Mouse (Mus musculus) heart, embryonic 14.5 days (tissue): Measurements from ENCODE around the gene Tmem120a. TPM values are rescaled to one million over a fixed set of nuclear protein-coding genes. Genes with fewer than 3 reads are reported as not detected.

ENCODE experiments used
- ATAC-seq: fragments of 200-750 bp; cut with Nextera tagmentation; 2 replicates; pipeline ENCODE4 v1.8.0; 2017; ENCODE audit warnings: low read depth, moderate TSS enrichment; ENCODE audit not compliant: insufficient number of reproducible peaks, insufficient read depth, low FRiP score
- H3K27ac ChIP-seq, 2 experiments: fragments of 200-500 bp in 1 of 2; fragments of 300-500 bp in 1 of 2; sonication (generic) in 1 of 2; replicated peaks in 1 of 2; 2 replicates each; pipeline ENCODE4 v1.5.1; 2012 to 2014; ENCODE audit warnings: low read depth in 2 of 2, low read length in 2 of 2, control low read depth in 1 of 2, mild to moderate bottlenecking in 1 of 2, mixed read lengths in 1 of 2; ENCODE audit not compliant: control insufficient read depth in 1 of 2, insufficient read depth in 1 of 2
- H3K27me3 ChIP-seq: fragments of 300-500 bp; sonication (generic); 2 replicates; pipeline ENCODE4 v1.6.1; 2014; ENCODE audit warnings: mild to moderate bottlenecking, low read length, control low read depth; ENCODE audit not compliant: control insufficient read depth, insufficient read depth
- H3K36me3 ChIP-seq: fragments of 300-500 bp; sonication (generic); 2 replicates; pipeline ENCODE4 v1.6.1; 2014; ENCODE audit warnings: mild to moderate bottlenecking, control low read depth, low read length, mixed read lengths; ENCODE audit not compliant: control insufficient read depth, insufficient read depth
- H3K4me1 ChIP-seq, 2 experiments: fragments of 200-500 bp in 1 of 2; fragments of 300-500 bp in 1 of 2; sonication (generic) in 1 of 2; 2 replicates each; pipeline ENCODE4 v1.6.1; 2012 to 2014; ENCODE audit warnings: low read length in 2 of 2, control low read depth in 1 of 2, mixed read lengths in 1 of 2; ENCODE audit not compliant: control insufficient read depth in 2 of 2, insufficient read depth in 2 of 2
- H3K4me2 ChIP-seq: fragments of 300-500 bp; sonication (generic); 2 replicates; pipeline ENCODE4 v1.6.1; 2014; ENCODE audit warnings: mild to moderate bottlenecking, low read length
- H3K4me3 ChIP-seq, 2 experiments: fragments of 200-500 bp in 1 of 2; fragments of 300-500 bp in 1 of 2; sonication (generic) in 1 of 2; 2 replicates each; pipeline ENCODE4 v1.5.1; 2012 to 2014; ENCODE audit warnings: low read length in 2 of 2, mild to moderate bottlenecking in 2 of 2, control low read depth in 1 of 2, low read depth in 1 of 2, moderate library complexity in 1 of 2; ENCODE audit not compliant: control insufficient read depth in 1 of 2, insufficient read depth in 1 of 2
- H3K9ac ChIP-seq: fragments of 300-500 bp; sonication (generic); 2 replicates; pipeline ENCODE4 v1.6.1; 2014; ENCODE audit warnings: mild to moderate bottlenecking, low read length
- H3K9me3 ChIP-seq: fragments of 300-500 bp; sonication (generic); 2 replicates; pipeline ENCODE4 v1.6.1; 2016; ENCODE audit warnings: low read length, control low read depth; ENCODE audit not compliant: control insufficient read depth
- WGBS: fragments of 180-500 bp; shearing (Covaris S2); extraction: QIAGEN DNeasy Blood & Tissue Kit; methylation state at CpG from one replicate; pipeline ENCODE4 v1.1.7; 2014; 5-methylcytosine and 5-hydroxymethylcytosine counted together
- polyA plus RNA-seq: library from polyadenylated mRNA; unstranded; fragments of >200 nt; fragmentation: Nextera tagmentation; extraction: Ambion mirVana; gene quantifications from 2 replicates; pipeline ENCODE4 v1.2.1, GENCODE M21; 2014

Gene Tmem120a
- polyA plus RNA-seq, 1 experiment from 2014 or later, result 34.6 TPM

DNA sequence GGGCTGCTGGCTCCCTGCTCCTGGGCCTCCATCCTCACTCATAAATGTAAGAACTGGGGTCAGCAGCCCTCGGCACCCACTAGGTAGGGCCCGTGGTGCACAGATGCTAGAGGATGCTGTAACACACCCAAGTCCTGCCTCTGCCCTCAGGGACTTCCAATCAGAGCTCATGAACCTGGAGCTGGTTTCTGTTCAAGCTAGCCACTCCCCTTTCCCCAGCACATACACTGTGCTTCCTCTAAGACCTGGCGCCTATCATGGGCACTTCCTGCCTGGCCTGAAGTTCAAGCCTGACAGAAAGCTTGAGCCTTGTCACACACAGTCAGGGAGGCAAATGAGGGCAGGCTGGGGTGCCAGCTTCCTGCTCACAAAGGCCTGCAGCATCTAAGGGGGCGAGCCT lies 11.2 kb downstream of the Tmem120a start:
- H3K4me3 ChIP-seq, result no peak overlapping the region
- no peak overlapping the region for H3K4me2 ChIP-seq
- no peaks in the 10 kb centered on the region for H3K27me3 ChIP-seq
- no peak for ATAC-seq
- peaks cover 89% of the 10 kb centered on the region for H3K36me3 ChIP-seq
- WGBS, result 81% methylated on average over 4 of the region's 4 CpGs
- peaks cover 0 to 2% of the 10 kb centered on the region in 2 experiments; a peak in 2 of 4 replicates for H3K4me1 ChIP-seq
- H3K9ac ChIP-seq, result no peak overlapping the region
- H3K9me3 ChIP-seq, result no peaks in the 10 kb centered on the region
- H3K27ac ChIP-seq, result no peak overlapping the region

DNA sequence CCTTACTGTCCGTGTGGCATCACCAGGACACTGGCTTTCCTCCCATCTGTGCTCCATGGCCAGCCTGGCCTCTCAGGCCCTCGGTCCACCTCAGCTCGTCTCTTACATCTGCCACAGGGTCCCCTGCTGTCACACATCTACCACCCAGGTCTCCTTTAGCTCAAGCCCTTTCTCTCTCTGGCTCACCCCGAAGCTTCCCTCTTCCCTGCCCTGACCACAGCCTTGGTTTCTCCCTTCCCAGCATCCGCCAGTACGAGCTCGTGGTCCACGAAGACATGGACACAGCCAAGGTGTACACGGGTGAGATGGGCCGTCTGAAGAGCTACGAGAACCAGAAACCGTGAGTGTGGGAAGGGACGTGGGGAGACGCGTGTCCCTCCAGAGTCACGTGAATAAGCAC lies 12.9 kb downstream of the Tmem120a start:
- Histone ChIP-seq H3K4me2 (no peak overlapping the region), H3K9me3 (no peaks in the 10 kb centered on the region), H3K9ac (no peak overlapping the region), H3K4me1 (peaks cover 11 to 16% of the 10 kb centered on the region in 2 experiments), H3K36me3 (peaks cover 80% of the 10 kb centered on the region), H3K27me3 (no peaks in the 10 kb centered on the region), H3K4me3 (no peak overlapping the region), H3K27ac (no peak overlapping the region)
- ATAC-seq, result no peak
- 95% methylated on average over 15 of the region's 16 CpGs for WGBS

DNA sequence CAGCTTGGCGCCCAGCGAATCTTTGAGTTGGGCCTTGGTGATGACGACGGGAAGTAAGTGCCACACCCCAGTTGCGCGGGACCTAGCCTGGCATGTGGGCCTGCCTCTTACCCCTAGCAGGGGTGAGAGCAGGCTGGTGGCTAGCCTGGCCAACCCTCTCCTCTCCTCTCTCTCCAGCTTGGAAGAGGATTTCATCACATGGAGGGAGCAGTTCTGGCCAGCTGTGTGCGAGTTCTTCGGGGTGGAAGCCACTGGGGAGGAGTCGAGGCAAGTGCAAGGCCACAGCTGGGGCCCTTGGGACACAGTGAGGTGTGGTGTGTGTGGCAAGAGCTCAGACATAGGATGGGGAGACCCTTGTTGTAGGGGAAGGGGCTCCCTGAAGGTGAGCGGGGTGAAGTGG lies 13.3 kb downstream of the Tmem120a start:
- no peak overlapping the region for H3K27ac ChIP-seq
- no peak overlapping the region for H3K9ac ChIP-seq
- no peak overlapping the region for H3K4me2 ChIP-seq
- peaks cover 75% of the 10 kb centered on the region for H3K36me3 ChIP-seq
- 90% methylated on average over 10 of the region's 10 CpGs for WGBS
- no peak overlapping the region for H3K4me3 ChIP-seq
- no peak for ATAC-seq
- no peaks in the 10 kb centered on the region for H3K27me3 ChIP-seq
- no peaks in the 10 kb centered on the region for H3K9me3 ChIP-seq
- H3K4me1 ChIP-seq, result peaks cover 15 to 20% of the 10 kb centered on the region in 2 experiments

DNA sequence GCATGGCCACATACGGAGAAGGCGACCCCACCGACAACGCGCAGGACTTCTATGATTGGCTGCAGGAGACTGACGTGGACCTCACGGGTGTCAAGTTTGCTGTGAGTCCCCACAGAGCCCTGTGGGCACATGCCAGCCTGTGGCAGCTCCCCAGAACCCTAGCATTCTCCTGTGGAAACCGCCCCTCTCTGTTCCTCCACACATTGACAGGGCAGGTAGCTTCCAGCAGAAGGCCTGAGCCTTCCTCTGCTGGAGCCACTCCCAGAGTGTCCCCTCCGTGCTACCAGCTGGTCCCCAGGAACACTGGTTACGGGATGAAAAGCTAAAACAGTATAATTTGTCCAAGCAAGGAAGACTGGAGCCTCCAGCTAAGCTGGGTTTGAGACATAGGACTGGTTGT lies 14.0 kb downstream of the Tmem120a start:
- 93% methylated on average over 10 of the region's 10 CpGs for WGBS
- Histone ChIP-seq H3K9me3 (no peaks in the 10 kb centered on the region), H3K27me3 (no peaks in the 10 kb centered on the region), H3K4me3 (no peak overlapping the region), H3K4me2 (no peak overlapping the region), H3K4me1 (peaks cover 21 to 26% of the 10 kb centered on the region in 2 experiments), H3K9ac (no peak overlapping the region), H3K27ac (no peak overlapping the region), H3K36me3 (peaks cover 69% of the 10 kb centered on the region)
- no peak for ATAC-seq

DNA sequence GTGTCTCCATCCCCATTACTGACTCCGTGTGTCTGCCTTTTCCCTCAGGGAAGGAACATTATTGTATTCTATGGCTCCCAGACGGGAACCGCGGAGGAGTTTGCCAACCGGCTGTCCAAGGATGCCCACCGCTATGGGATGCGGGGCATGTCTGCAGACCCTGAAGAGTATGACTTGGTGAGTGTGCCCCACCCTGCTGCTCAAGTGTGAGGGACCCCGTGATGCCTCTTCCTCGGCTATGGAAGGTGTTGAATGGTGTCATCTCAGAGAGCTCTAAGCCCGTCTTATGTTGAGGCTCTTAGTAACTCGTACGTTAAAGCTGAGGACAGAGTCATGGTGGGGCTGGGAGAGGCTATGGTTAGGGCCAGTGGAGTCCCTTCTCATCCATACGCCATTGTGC lies 14.9 kb downstream of the Tmem120a start:
- ATAC-seq, result no peak
- Histone ChIP-seq H3K9me3 (no peaks in the 10 kb centered on the region), H3K4me1 (peaks cover 31 to 36% of the 10 kb centered on the region in 2 experiments), H3K27me3 (no peaks in the 10 kb centered on the region), H3K4me2 (no peak overlapping the region), H3K36me3 (peaks cover 60% of the 10 kb centered on the region), H3K4me3 (no peak overlapping the region), H3K9ac (no peak overlapping the region), H3K27ac (no peak overlapping the region)
- 89% methylated on average over 13 of the region's 13 CpGs for WGBS

DNA sequence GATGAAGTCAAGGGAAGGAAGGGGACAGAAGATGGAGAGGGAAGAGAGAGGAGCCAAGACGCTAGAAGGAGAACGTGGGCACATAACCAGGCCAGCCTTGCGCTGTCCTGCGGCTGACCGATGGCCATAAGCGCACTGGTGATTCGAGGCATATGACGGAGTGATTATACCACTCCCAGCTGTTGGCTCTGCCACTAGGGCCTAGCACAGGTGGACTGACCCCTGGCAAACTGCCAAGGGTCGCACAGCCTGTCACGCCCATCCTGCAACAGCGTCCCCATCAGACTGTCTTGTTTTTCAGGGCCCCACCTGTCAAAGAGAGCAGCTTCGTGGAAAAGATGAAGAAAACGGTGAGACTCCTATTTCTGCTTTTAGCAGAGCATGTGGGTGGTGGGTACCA lies 15.9 kb downstream of the Tmem120a start:
- Histone ChIP-seq H3K36me3 (peaks cover 50% of the 10 kb centered on the region), H3K9ac (no peak overlapping the region), H3K9me3 (no peaks in the 10 kb centered on the region), H3K27ac (no peak overlapping the region), H3K4me1 (peaks cover 31 to 44% of the 10 kb centered on the region in 2 experiments), H3K4me2 (no peak overlapping the region), H3K4me3 (no peak overlapping the region), H3K27me3 (no peaks in the 10 kb centered on the region)
- no peak for ATAC-seq
- 89% methylated on average over 13 of the region's 13 CpGs for WGBS

DNA sequence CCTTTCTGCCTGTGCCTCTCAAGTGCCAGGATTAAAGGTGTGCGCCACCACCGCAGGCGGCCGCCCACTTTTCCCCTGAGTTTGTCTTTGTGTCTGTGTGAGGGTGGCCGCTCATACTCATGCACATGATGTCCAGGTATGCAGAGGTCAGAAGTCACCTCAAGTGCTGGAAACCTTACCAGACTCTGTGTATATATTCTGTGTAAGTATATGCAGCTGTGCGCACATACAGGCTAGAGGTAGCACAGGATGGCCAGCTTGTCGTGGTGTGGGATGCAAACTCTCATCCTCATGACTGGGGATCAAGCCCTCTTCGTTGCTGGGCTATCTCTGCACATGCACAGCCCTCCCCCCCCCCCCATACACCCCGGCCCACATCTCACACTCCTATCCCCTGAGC lies 16.4 kb downstream of the Tmem120a start:
- H3K9ac ChIP-seq, result no peak overlapping the region
- peaks cover 31 to 48% of the 10 kb centered on the region in 2 experiments for H3K4me1 ChIP-seq
- no peaks in the 10 kb centered on the region for H3K27me3 ChIP-seq
- no peak for ATAC-seq
- no peak overlapping the region; a peak in 1 of 4 replicates for H3K27ac ChIP-seq
- no peaks in the 10 kb centered on the region for H3K9me3 ChIP-seq
- H3K4me3 ChIP-seq, result no peak overlapping the region
- no peak overlapping the region for H3K4me2 ChIP-seq
- peaks cover 45% of the 10 kb centered on the region for H3K36me3 ChIP-seq
- WGBS, result 87% methylated on average over 9 of the region's 9 CpGs

DNA sequence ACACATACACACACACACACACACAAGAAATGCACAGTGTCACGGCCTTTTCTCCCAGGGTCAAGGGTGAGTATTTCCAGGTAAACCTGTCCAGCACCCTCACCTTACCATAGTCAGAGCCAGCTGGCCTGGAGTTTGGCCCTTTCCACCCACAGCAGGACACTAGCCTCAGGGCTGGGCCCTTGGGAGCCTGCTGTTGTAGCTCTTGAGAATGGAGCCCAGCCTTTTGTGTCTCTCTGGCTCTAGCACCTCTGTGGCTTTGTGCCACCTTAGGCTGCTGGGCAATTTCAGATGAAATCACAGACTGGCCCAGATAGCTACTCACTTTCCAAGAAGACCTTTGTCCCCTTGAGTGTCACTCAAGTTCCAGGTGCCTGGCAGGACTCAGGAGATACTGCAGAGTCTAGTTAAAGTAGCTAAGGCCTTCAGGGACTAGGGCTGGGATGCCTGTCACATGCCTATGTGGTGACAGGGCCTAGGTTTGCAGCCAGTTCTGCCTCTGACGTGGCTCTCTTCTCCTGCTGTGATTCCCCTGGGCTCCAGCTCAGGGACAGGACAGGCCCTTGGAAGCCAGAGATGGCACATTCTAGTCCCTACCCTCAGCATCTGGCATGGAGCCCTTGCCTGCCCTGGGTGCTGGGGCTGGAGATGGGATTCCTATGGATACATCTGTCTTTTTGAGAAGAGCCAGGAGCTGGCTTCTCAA lies 17.5 kb downstream of the Tmem120a start:
- H3K9ac ChIP-seq, result peak overlapping the region; percentile 27; the same call in 1 of the 2 replicates
- no peaks in the 10 kb centered on the region for H3K27me3 ChIP-seq
- no peaks in the 10 kb centered on the region for H3K9me3 ChIP-seq
- no peak overlapping the region for H3K4me3 ChIP-seq
- H3K4me1 ChIP-seq, result peaks cover 38 to 59% of the 10 kb centered on the region in 2 experiments
- peak; percentile 58 for ATAC-seq
- H3K4me2 ChIP-seq, result no peak overlapping the region
- peaks cover 34% of the 10 kb centered on the region for H3K36me3 ChIP-seq
- peak overlapping the region; percentile 47 to 67 for H3K27ac ChIP-seq
- 52% methylated on average over 2 of the region's 2 CpGs for WGBS
